Mouse (Mus musculus): ENCODE data around the gene Kcnj6.

The Kcnj6 gene

DNA sequence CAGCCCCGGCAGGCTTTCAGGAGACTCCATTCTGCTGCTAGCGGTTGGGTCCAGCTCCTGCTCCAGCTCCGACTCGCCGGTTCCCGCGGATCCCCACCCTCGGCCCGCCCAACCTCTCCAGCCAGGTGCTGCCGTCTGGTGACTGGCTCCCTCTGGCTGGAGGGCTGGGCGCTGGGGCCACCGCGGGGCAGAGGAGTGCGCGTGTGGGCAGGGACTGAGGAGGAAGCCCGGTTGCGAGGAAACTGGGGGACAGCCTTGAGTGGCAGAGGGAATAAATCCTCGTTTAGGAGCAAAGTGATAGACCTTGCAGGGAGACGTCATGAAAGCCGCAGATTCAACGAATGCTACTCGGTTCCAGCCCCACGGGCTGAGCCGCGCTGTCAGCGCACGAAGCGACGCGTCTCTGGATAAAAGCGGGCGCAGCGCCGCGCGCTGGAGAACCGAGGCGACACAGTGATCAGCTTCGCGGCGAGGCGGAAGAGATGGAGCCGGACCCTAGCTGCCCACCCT is at the start of gene Kcnj6:
Kcnj6 (minus strand) TSS at position 362 of the 510 bp plus-strand sequence.
- DNase-seq: peak; percentile 42 to 50

DNA sequence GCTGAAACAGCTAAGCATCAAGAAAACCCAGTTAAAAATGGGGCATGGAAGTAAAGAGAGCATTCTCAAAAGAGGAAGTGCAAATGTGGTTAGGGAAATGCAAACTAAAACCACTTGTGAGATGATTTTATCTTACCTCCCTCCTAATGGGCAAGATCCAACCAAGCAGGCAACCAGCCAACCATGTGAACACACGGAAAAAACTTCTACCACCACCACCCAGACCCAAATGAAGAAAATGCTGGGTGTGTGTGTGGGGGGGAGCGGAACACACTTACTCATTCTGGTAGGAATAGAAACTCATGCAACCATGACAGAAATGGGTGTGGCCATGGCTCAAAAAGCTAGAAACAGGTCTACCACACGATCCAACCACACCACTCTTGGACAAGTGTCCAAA is 12.4 kb upstream of the Kcnj6 start:
- DNase-seq: no peak

DNA sequence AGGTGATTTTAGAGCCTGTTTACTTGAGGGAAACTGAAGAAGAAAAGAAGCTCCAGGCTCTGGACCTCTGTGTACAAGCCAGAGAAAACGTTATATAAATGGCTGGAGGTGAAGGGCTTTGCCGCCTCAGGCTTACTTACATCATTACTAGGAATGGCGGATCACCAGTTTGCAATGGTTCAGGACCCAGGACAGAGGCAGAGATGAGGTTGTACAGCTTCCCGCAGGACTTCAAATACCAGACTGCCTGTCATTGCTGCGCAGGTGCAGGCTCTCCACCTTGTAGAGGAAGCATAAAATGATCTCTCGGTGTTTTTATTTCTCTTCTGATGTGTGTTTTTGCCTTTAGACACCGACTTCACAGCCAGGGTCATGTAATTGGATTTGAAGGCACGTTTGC is 7.1 kb upstream of the Kcnj6 start:
- peak; percentile 62 to 66 for DNase-seq

DNA sequence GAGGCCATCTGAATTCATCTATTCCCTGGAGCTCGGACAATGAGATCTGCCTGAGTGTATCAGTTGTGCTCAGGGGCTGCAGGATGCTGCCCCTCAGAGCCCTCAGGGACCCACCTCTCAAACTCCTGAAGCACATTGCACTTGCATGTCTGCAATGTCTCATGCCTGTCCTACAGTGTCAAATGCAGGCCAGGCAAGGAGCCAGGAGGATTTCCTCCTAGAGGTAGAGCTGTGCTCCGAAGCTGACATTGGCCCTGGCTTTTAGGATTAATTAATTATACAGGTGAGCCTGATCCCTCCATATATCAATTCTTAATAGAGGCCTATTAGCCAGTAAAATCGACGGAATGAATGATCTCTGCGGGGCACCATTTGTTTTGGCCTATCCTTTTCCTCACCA is 2.0 kb upstream of the Kcnj6 start:
- DNase-seq: no peak

DNA sequence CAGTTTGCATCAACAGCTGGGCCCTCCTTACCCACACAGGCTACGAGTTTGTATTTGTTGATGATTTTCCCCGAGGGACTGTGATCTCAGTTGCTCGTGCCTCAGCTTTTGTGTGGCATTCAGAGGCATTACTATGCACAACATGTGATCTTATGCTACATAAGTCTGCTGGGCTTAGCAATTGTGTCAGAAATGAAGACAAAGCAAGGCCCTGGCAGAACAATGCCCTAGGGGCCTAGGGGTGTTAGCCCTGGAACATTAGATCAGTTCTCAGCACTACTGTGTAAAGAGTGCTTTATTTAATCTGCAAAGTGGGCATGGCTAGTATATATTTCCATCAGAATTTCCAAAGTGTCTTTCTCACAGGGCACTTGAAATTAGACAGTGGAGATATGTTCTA is 1.5 kb upstream of the Kcnj6 start:
- DNase-seq: no peak

DNA sequence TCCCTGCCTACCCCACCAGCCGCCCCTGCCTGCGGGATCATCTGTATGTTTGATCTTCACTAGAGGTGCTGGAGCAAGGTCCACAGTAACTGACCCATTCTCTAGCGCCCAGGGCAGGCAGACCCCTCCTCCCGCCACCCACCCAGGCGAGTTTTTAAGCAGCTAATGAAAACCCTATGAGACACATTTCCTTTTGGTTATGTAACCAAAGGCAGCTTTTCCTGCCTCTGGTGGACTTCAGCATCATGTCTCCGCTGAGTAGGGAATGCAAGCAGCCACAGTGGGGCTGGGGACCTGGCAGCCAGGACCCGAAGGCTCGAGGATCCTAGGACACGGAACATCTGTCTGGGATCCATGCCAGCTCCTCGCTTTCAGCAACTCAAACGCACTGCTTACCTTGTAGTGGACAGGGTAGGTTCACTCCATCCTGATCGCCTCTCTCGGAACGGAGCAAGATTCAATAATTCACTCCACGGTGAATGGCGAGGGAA is 665 bp downstream of the Kcnj6 start:
- no peak for DNase-seq

DNA sequence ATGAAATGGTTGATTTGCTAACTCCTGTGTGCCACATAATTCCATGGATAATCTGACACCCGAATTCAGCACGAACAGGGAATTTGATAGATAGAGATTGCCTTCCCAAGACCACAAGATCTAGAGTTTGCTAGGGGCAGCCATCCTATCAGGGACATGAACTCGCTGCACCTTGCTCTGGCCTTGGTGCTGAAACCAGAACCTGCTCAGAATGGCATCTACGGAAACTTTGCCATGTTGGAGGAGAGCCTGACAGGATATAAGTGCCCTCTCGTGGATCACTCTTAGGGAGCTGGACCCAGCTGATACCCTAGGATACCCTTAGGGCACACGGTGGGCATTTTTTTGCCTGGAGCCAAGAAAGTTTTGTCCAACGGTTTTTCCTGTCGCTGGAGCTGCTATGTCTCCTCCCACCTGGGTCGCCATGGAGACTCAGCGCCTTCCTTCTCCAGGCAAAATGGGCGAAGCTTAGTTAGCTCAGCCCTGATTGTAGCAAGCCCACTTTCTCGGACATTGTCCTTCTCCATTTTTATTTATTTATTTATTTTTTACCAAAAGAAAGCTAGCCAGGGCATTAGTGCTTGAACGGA is 1.9 kb downstream of the Kcnj6 start:
- peak; percentile 80 to 83 for DNase-seq

DNA sequence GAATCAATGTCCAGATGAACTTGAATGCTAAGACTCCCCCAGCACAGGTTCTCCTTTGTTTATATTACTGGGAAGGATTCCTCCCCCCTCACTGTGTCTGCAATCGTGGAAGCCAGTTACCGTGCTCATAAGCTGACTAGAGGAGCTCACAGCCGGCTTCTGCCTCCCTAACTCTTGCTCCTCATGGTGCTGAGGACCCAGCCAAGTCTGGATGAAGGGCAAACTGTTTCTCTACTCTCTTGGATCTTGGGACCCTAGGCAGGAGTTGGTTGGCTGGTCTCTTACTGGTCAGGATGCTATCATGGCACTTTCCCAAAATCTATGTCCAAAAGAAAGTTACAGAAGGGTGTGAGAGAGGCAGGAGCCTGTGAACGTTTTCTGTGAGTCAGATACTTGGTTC is 2.6 kb downstream of the Kcnj6 start:
- no peak for DNase-seq

DNA sequence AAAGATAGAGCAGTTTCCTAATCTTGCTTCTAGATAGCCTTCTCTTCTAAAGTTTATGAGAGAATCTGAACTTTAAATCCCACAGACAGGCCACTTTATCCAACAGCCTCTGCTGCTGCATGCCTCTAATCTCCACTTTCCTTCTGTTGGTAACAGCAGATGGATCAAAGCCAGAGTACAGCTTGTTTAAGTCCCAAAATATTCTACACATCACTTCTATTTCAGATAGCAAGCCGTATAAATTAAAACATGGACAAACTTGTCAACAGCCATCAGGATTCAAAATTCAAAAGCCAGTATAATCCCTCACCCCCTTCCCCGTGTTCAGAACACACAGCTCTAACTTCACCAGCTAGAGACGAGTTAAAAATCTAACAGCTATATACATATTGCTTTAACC is 3.4 kb downstream of the Kcnj6 start:
- no peak for DNase-seq

DNA sequence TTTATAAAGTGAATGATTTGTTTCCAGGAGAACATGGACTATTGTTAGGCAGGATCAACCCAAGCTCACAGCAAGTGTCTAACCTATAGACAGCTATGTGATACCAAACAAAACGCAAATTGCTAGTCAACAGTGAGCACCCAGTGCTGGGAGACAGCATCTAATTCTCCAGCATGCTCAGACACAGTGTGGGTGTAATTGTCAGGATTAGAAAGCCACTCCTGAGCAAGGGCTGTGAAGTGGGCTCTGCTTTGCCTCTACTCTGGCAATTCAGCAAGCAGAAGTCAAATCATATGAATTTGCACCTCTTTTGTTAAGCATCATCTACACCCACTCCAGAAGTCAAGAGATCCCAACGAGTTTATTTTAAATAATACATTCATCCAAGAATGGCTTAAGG is 7.4 kb downstream of the Kcnj6 start:
- DNase-seq: no peak

DNA sequence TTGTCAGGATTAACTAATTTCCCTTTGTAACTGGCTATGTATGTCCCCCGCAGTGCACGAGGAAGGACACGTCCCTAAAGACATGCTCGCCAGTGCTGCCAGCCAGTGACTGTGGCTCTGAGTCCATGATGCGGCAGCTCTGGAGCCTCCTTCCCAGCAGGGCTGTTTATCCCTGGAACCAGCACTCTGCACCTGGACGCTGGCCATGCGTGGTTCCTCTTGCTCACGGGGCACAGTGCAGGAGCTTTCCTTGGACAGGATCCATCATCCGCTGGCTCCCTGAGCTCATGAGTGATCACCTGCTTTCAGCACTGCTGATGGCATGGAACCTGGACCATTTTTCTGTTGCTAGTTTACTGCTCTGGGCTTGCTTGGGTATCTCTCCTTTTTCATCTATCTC is 10.8 kb downstream of the Kcnj6 start:
- DNase-seq: no peak

DNA sequence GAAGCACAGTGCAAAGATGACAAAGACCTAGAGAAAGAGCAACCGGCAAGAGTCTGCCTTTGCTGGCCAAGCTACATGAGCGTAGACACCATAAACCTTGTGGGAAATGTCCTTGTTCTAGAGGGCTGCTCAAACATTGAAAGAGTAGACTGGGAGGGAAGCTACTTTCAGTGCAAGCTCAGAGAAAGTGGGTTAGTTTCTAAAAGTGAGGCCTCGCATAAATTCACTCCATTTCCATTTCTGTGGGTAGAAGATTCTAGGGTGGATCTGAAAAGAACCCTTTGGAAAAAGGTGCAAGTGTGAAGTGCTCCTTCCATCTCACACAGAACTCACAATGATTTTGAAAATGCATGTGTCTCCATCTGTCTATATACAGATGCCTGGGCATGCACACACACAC is 13.2 kb downstream of the Kcnj6 start:
- no peak for DNase-seq

DNA sequence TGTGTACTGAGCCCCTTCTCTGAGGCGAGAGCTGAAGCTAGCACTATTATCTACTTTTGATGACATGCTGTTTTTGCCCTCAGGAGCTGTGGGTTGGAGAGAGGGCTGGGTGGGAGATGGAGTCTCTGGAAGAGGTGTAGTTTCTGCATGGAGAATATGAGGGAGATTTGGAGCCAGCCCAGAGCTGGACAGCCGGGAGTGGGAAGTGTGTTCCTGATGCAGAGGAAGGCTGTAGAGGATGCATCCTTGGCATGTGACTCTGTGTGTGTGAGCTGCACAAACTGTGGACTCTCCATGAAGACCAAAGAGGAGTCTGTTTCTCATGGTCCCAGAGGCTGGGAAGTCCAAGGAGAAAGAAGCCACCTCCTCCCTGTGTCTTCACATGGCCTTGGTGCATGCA is 17.1 kb downstream of the Kcnj6 start:
- no peak for DNase-seq

DNA sequence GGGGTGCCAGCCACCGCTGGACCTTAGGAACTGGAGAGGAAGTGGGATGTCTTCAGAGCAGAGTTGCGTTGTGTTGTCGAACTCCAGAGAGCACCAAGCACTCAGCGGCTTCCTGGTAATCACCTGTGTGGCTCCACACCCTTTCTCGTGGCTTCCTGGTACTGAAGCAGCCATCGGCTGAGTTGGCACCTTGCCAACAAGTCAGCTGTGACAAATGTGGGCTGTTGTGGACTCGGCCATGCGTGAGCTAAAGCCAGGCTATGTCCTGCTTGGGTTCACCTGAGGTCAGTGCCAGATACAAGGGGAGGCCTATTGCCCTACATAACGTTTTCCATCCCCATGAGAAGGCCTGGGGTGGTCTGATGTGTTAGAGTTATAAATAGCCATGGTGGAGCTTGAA is 18.0 kb downstream of the Kcnj6 start:
- peak; percentile 53 to 67 for DNase-seq

DNA sequence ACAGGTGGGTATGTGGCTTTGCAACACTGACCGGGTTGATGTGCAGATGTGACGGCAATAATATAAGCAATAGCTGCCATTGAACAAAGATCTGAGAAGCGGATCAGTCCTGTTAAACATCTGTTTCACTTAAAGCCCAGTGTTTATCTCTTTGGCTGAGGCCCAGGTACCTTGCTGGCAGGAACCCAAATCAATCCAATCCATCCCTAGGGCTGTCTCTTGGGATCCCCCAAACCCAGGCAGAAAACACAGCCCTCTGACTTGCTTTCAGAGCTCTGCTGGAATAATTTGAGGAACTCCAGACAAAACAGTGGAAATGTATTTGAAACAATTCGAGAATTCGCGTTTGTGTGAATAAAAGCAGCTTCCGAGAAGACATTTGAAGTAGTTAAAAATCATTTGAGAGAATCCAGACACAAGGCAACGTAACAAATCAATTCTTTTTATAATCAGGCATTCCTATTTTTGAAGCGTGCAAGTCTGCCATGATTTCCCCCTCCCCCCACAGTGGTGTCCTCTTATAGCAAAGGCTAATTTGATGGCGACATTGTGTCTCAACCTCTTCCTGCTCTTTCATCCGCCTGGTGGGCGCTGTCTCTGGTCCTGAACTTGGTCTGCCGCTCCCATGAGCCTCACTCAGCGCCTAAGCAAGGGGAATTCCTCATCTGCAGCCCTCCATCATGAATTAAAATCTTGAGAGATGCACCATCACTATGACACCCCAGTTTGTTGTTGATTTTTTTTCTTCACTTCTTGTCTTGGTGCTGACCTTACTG is 25.2 kb downstream of the Kcnj6 start:
- peak; percentile 88 for DNase-seq

DNA sequence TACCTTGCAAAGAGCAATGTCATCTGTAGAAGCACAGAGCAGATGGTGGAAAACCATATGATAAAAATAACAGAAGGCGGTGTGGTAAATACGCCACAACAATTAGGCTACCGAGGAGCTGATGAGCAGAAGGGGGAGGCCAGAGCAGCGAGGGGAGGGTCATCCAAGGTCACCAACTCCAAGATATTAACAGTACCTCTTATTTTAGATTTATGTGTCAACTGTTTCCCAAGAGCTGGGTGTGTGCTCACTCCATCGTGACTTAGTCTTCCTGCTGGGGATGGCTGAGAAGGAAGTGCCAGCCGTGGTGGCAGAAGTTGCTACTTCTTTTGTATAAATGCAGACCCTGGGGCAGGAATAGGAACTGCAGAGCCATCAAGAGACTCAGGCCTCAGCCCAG is 28.6 kb downstream of the Kcnj6 start:
- DNase-seq: no peak

DNA sequence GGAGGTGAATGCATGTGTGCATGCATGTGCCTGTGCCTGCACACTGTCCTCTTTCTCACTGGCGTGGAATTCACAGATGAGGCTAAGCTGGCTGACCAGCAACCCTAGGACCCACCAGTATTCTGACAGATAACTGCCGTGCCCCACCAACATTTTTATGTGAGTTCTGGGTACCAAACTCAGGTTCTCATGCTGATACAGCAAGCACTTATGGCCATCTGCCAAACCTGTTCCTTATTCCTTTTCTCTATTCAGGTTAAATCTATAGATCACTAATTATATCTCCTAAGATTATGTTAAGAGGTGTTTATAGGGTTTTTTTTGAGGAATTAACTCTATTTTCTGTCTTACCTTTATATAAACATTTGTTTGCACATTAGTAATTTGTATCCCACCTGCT is 29.0 kb downstream of the Kcnj6 start:
- DNase-seq: no peak

DNA sequence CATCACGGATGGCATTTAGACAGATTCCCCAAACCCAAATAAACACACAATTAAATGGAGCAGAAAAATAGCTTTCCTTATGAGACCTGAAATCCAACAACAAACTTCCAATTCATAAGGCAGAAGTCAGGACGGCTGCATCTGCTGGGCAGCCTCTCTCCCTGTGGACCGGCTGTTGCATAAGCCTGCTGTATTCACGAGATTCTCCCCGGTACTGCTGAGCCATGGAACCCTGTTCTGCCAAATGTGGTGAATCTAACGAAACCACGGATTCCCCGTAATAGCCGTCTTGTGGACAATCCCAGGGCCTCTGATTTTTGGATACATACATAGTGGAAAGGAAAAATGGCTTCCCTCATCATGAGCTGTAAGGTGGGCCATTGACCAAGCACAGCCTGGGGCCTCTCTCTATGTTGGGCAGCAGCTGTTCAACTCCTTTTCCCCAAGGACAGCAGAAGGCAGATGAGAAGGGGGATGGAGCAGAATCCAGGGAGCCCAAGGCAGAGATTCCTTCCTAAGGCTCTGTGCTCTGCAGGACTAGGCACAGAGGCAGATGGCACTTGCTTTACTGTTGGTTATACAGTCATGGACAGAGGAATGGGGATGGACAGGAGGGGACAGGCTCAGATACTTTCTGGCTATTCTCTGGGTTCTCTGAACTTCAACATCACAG is 40.2 kb downstream of the Kcnj6 start:
- DNase-seq: no peak

DNA sequence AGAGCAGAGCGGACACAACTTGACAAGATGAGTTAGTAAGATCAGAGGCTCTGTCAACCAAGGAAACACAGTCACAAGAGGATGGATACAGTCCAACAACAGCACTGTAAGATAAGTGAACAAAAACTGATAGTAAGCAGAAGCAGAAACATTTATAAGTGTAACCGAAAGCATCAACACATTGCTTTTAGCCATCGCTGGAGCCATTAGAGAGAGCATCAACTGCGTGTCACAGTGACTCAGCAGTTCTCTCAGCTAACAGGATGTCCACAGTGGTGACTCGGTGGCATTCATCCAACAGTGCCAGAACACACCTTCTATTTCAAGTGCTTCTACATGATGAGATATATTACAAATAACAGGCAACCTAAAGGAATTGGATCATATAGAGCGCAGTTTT is 41.1 kb downstream of the Kcnj6 start:
- DNase-seq: no peak

DNA sequence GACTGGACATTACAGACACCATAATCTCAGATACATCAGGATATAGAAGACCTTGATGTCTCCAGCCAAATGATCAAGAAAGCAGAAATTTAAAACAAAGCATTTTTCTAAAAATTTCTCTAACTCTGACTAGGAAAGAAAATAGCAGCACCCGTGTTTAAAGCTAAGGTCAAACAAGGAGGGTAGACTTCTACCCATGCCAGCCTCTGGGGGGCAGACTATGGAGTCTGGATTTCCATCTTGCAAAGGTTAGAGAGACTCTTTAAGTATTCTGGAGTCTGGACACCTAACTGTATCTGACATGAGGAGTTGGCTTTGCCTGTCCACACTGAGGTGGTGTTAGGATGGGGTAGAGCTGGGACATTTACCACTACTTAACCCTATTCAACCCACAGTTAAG is 44.2 kb downstream of the Kcnj6 start:
- DNase-seq: no peak

DNA sequence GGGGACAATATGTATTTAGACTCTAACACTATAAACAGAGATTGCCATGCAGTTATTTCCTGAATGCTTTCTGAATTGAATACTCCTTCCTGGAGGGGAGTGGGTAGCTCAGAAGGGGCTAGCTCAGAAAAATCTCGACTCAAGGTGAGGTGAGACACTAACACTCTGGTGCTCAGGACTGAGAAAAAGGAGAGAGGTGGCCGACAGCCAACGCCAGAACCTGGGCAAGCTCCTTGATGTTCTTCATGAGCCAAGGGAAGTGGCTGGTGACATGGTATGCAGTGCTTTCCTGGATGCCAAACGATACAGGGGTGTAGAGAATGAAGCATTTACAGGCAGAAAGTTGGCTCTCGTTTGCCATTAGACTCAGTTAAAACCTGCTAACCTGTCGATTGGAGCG is 48.3 kb downstream of the Kcnj6 start:
- DNase-seq: no peak

DNA sequence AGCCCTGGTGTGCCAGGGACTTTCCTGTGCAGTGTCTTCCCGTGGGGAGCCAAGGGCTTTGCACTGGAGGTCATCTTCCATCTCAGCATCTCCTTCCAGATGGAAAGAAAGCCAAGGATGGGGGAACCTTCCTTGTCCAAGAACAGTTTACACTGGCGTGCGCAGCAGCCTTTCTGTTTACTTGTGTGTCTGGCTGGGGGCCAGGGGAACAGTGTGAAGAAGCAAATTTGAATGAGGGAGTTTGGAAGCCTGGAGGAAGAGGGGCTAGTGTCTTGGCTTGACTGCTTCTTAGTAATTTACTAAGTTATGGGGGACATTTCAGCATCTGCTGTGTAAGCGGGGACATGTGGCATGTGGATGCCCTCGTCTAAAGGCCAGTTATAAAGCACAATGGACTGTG is 50.7 kb downstream of the Kcnj6 start:
- DNase-seq: peak in 1 of 2 experiments; percentile 18

DNA sequence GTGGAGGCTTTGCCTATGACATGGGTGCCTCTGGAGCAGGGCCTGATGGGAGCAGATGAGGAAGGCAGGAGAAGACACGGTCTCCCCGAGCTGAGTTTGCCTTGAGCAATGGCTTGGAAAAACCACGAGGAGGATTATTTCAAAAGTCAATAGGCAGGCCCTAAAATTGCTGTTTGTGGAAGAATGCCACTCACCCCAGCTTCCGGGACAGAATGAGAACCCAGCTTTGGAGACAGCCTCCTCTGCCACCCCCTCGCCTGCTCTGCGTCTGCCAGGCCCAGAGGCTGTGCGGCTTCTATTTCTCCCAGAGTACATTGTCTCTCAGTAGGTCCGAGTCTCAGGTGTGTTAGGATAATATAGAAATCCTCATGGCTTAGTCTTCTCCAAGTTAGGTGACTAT is 64.8 kb downstream of the Kcnj6 start:
- no peak for DNase-seq

Measured in kidney, postnatal 4 days (tissue).